Mouse (Mus musculus) embryonic fibroblast, embryonic 13.5 days (primary cell): ENCODE results near the gene Slc25a5. TPM values are rescaled to one million over a fixed set of nuclear protein-coding genes. Genes with fewer than 3 reads are reported as not detected.
A peak's percentile ranks its signal among the peaks of the same experiment; 100 is the strongest.

Experiments used
- H3K27ac ChIP-seq: 2 replicates; pipeline ENCODE4 v1.5.1; 2012; ENCODE audit warnings: low read length, control low read depth, inconsistent platforms; ENCODE audit not compliant: insufficient read depth
- H3K4me1 ChIP-seq: 2 replicates; pipeline ENCODE4 v1.6.1; 2011; ENCODE audit warnings: low read length; ENCODE audit not compliant: control insufficient read depth, insufficient read depth
- H3K4me3 ChIP-seq: 2 replicates; pipeline ENCODE4 v1.5.1; 2011; ENCODE audit warnings: mild to moderate bottlenecking, control low read depth, low read length; ENCODE audit not compliant: insufficient read depth
- CTCF ChIP-seq: IDR thresholded peaks from 2 replicates; pipeline ENCODE4 v1.5.1; 2011; ENCODE audit warnings: mild to moderate bottlenecking, control low read depth, low read length, moderate library complexity, borderline replicate concordance; ENCODE audit not compliant: insufficient read depth
- POLR2A ChIP-seq: IDR thresholded peaks from 2 replicates; pipeline ENCODE4 v1.6.1; 2011; ENCODE audit warnings: low read depth, mild to moderate bottlenecking, control low read depth, low read length, moderate library complexity
- polyA plus RNA-seq: library from polyadenylated mRNA; stranded (reverse); fragments of >200 nt; gene quantifications from 2 replicates; pipeline ENCODE4 v1.2.4, GENCODE M21; 2011; ENCODE audit warnings: low read depth; ENCODE audit not compliant: missing spikeins, insufficient read length

Gene Slc25a5
- 488 and 502 TPM in 2 replicates for polyA plus RNA-seq

- H3K4me3 ChIP-seq, result peak within 1 kb of the TSS; percentile 96
- H3K4me1 ChIP-seq, result no peaks in the 10 kb centered on the region
- peak within 1 kb of the TSS; percentile 67 for H3K27ac ChIP-seq
- TF ChIP-seq CTCF, result no peak
- peak; percentile 76 for TF ChIP-seq POLR2A
Observed at GRCm38 (mm10) chrX:36795424-36796162, at the start of gene Slc25a5. Gene Slc25a5 (plus strand): TSS chrX:36795651.

DNA sequence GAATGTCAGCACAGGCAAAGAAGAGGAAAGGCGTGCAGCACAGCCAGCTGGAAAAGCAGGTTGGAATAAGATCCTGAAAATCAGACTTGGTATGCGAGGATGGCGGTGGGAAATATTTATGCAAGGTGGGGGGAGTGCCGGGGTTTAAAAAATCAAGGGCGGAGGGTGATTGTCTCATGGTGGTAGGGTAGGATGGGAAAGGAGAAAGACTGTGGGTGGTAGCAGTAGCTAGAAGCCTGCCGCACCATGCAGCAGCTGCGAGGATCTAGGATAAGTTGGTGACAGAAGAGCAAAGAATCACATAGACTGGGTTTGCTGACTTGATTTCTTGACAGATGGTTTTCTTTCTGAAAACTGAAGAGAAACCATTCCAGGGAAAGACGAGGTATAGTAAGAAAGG lies 48.7 kb upstream of the Slc25a5 start:
- Histone ChIP-seq H3K4me1 (peaks cover 3% of the 10 kb centered on the region), H3K4me3 (no peak overlapping the region), H3K27ac (no peak overlapping the region)
- TF ChIP-seq CTCF, result no peak
- TF ChIP-seq POLR2A, result no peak

DNA sequence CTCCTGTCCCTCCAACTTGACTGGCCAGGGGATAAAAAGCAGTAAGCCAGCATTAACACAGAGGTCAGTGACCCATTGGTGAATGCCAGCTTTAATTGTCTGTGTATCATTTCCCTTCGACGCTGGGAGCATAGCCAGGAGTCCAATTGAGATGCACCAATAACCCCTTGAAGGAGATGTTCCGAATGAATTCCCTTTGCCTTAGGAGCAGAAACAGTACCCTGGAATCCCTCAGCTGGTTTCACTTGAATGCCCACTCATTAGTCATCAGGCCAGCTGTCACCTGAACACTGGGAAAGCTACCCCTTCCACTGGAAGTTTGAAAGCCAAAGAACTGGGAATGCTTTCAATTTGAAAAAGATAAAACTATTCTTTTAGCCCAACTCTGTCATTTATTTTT lies 46.9 kb upstream of the Slc25a5 start:
- Histone ChIP-seq H3K4me3 (no peak overlapping the region), H3K4me1 (peaks cover 3% of the 10 kb centered on the region)
- TF ChIP-seq CTCF, result no peak
- TF ChIP-seq POLR2A, result no peak

GRCm38 (mm10) chrX:36749281-36749785 lies 46.1 kb upstream of the Slc25a5 start:
- Histone ChIP-seq H3K27ac (peak overlapping the region; percentile 81), H3K4me3 (no peak overlapping the region), H3K4me1 (peaks cover 3% of the 10 kb centered on the region)
- TF ChIP-seq CTCF, result no peak
- TF ChIP-seq POLR2A, result no peak

More for the DNA sequence above, 46.9 kb upstream of the Slc25a5 start:
- H3K27ac ChIP-seq, result peak overlapping the region; percentile 81

GRCm38 (mm10) chrX:36750591-36750990 lies 44.9 kb upstream of the Slc25a5 start:
- Histone ChIP-seq H3K4me1 (peaks cover 3% of the 10 kb centered on the region), H3K27ac (no peak overlapping the region), H3K4me3 (no peak overlapping the region)
- TF ChIP-seq POLR2A (no peak), CTCF (no peak)

- Histone ChIP-seq H3K27ac (no peak overlapping the region), H3K4me3 (no peak overlapping the region), H3K4me1 (peaks cover 3% of the 10 kb centered on the region)
- no peak for TF ChIP-seq POLR2A
Observed at GRCm38 (mm10) chrX:36752586-36752985, 42.9 kb upstream of the Slc25a5 start.

- H3K4me3 ChIP-seq, result no peak overlapping the region
- TF ChIP-seq POLR2A (no peak), CTCF (no peak)
- no peaks in the 10 kb centered on the region; the same call in 1 of the 2 replicates for H3K4me1 ChIP-seq
- H3K27ac ChIP-seq, result no peak overlapping the region
Observed at GRCm38 (mm10) chrX:36757796-36758472, 37.5 kb upstream of the Slc25a5 start.

- Histone ChIP-seq H3K4me1 (no peaks in the 10 kb centered on the region; the same call in 1 of the 2 replicates), H3K4me3 (no peak overlapping the region), H3K27ac (no peak overlapping the region)
- TF ChIP-seq POLR2A (no peak), CTCF (no peak)
Observed at GRCm38 (mm10) chrX:36758566-36758965, 36.9 kb upstream of the Slc25a5 start.

DNA sequence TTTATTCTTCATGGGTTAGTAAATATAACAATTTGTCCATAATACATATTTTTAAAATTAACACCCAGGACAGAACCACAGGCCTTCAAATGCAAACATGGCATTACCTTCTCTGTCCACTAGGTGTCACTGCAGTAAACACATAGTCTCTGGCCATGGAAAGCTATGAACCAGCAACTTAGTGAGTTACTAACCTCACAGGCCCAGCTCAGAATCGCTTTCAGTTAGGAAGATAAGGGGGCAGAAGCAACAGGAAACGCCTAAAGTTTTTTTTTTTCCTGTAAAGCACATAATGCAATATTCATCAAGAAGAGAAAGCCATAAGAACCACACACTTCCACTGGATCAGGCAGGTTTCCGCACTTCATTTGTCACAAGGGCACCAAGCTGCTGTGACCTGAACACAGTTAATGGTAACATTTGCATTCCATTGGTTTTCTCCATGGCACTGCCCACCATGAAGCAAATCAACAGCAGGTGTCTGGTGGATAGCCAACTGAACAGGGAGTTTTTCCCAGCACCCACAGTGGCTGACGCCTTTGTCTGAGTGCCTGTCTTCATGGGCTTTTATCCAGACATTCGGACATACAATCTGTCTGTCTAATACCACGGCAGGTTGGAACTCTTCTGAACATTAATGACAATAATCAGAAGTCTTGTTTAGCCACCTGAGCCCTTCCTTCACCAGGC lies 34.4 kb upstream of the Slc25a5 start:
- TF ChIP-seq CTCF, result no peak
- no peak overlapping the region for H3K4me3 ChIP-seq
- H3K4me1 ChIP-seq, result no peaks in the 10 kb centered on the region; the same call in 1 of the 2 replicates
- no peak overlapping the region for H3K27ac ChIP-seq

GRCm38 (mm10) chrX:36762289-36762688 lies 33.2 kb upstream of the Slc25a5 start:
- Histone ChIP-seq H3K27ac (no peak overlapping the region), H3K4me1 (no peaks in the 10 kb centered on the region; the same call in 1 of the 2 replicates), H3K4me3 (no peak overlapping the region)
- TF ChIP-seq POLR2A (no peak), CTCF (no peak)
